9 mouse cellular contexts compared by ENCODE assay signal in the genomic region with DNA sequence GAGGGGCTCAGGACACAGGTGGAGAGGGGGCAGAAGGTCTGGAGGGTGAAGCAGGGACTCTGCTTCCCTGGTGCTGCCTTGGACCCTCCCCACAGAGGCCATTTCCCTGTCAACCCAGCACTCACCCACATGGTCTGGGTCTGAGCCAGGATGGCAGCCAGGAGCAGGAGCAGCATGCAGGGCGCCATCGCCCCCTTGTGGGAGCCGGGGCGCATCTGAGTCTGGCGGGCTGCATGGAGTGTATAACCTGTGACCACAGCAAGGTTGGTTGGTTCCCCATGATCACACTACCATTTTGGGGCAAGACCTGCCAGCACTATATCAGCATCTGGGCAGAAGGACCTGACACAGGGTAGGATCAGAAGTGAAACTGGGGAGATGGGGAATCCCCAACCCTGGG. TPM values are rescaled to one million over a fixed set of nuclear protein-coding genes. Genes with fewer than 3 reads are reported as not detected.
DNase-seq lines count a peak whose midpoint lies in the region; ATAC-seq and TF ChIP-seq lines count a peak whose summit lies in the region.
"Had no signal": no experiment of that assay in that cellular context is flagged by ENCODE, and none has a peak within 500 bp of the region (broad histone marks: within the 10 kb centered on the region; RNA-seq: fewer than 3 reads in every experiment).

No protein-coding gene starts in this region.

- H3K9me3 ChIP-seq in hindbrain, postnatal 0 days (ENCODE audit: low read length), result no peaks in the 10 kb centered on the region
- H3K9me3 ChIP-seq in hindbrain, embryonic 13.5 days, result no peaks in the 10 kb centered on the region
- H3K9me3 ChIP-seq in limb, embryonic 10.5 days (replicated peaks), result no peaks in the 10 kb centered on the region
- H3K9me3 ChIP-seq in forebrain, embryonic 16.5 days (ENCODE audit: control insufficient read depth, low read length), result no peaks in the 10 kb centered on the region

- peak; percentile 59 for TF ChIP-seq CTCF in hindbrain, postnatal 0 days (IDR thresholded peaks at IDR 0.05; ENCODE audit: low read depth)
- peak; percentile 15; the same call in 1 of the 2 replicates for TF ChIP-seq CTCF in testis, adult 2 months (IDR thresholded peaks at IDR 0.05; ENCODE audit: control insufficient read depth, insufficient read depth, insufficient replicate concordance, low read depth, low read length)

- no peak overlapping the region for H3K4me3 ChIP-seq in hindbrain, postnatal 0 days (ENCODE audit: low read length)
- no peak overlapping the region for H3K4me3 ChIP-seq in hindbrain, embryonic 13.5 days
- no peak overlapping the region for H3K4me3 ChIP-seq in testis, adult 2 months (ENCODE audit: control insufficient read depth, low read depth, low read length)
- no peak overlapping the region for H3K4me3 ChIP-seq in limb, embryonic 10.5 days
- H3K4me3 ChIP-seq in forebrain, embryonic 16.5 days (replicated peaks; ENCODE audit: low read length), result no peak overlapping the region

- no peaks in the 10 kb centered on the region for H3K36me3 ChIP-seq in hindbrain, postnatal 0 days (ENCODE audit: insufficient read depth, low read length)
- no peaks in the 10 kb centered on the region for H3K36me3 ChIP-seq in hindbrain, embryonic 13.5 days
- H3K36me3 ChIP-seq in testis, adult 2 months (ENCODE audit: control insufficient read depth, insufficient read depth, low read length), result no peaks in the 10 kb centered on the region
- H3K36me3 ChIP-seq in limb, embryonic 10.5 days, result no peaks in the 10 kb centered on the region
- no peaks in the 10 kb centered on the region for H3K36me3 ChIP-seq in forebrain, embryonic 16.5 days (ENCODE audit: control insufficient read depth, insufficient read depth)

- no peak overlapping the region for H3K9ac ChIP-seq in hindbrain, postnatal 0 days (replicated peaks; ENCODE audit: low read length)
- no peak overlapping the region for H3K9ac ChIP-seq in hindbrain, embryonic 13.5 days
- H3K9ac ChIP-seq in forebrain, embryonic 16.5 days (replicated peaks; ENCODE audit: low read depth, low read length), result no peak overlapping the region

- H3K4me1 ChIP-seq in hindbrain, postnatal 0 days (ENCODE audit: insufficient read depth, low read length), result no peaks in the 10 kb centered on the region
- no peaks in the 10 kb centered on the region for H3K4me1 ChIP-seq in hindbrain, embryonic 13.5 days (replicated peaks)
- H3K4me1 ChIP-seq in testis, adult 2 months (ENCODE audit: control insufficient read depth, insufficient read depth, low read length), result no peaks in the 10 kb centered on the region
- H3K4me1 ChIP-seq in limb, embryonic 10.5 days, result no peaks in the 10 kb centered on the region
- H3K4me1 ChIP-seq in forebrain, embryonic 16.5 days (replicated peaks; ENCODE audit: control insufficient read depth, insufficient read depth, low read length), result no peaks in the 10 kb centered on the region

- ATAC-seq in hindbrain, postnatal 0 days, result no peak
- no peak for ATAC-seq in hindbrain, embryonic 13.5 days (ENCODE audit: low FRiP score)
- no peak for ATAC-seq in monocyte, adult 5-6 weeks (replicated peaks; ENCODE audit: insufficient number of reproducible peaks, low FRiP score, low TSS enrichment, poor library complexity, severe bottlenecking)
- no peak for ATAC-seq in forebrain, embryonic 16.5 days

- no peak overlapping the region for H3K4me2 ChIP-seq in hindbrain, postnatal 0 days (ENCODE audit: low read depth, low read length)
- no peak overlapping the region for H3K4me2 ChIP-seq in hindbrain, embryonic 13.5 days
- no peak overlapping the region for H3K4me2 ChIP-seq in forebrain, embryonic 16.5 days (ENCODE audit: low read length)

- H3K27ac ChIP-seq in hindbrain, postnatal 0 days, result no peak overlapping the region
- H3K27ac ChIP-seq in hindbrain, embryonic 13.5 days, result no peak overlapping the region
- no peak overlapping the region for H3K27ac ChIP-seq in testis, adult 2 months (ENCODE audit: control insufficient read depth, insufficient read depth, low read depth, low read length)
- H3K27ac ChIP-seq in limb, embryonic 10.5 days, result no peak overlapping the region
- no peak overlapping the region for H3K27ac ChIP-seq in forebrain, embryonic 16.5 days (ENCODE audit: low read length)
- H3K27ac ChIP-seq: macrophage had no signal

- 1% methylated on average over 5 of the region's 5 CpGs for WGBS in hindbrain, postnatal 0 days
- 14% methylated on average over 5 of the region's 5 CpGs for WGBS in hindbrain, embryonic 13.5 days
- 12% methylated on average over 5 of the region's 5 CpGs for WGBS in limb, embryonic 10.5 days
- 6% methylated on average over 5 of the region's 5 CpGs for WGBS in forebrain, embryonic 16.5 days

- peak; percentile 27 for DNase-seq in hindbrain, postnatal 0 days (ENCODE audit: low spot score)
- no peak for DNase-seq in testis, postnatal 14 days (ENCODE audit: low spot score)
- peak; percentile 44 for DNase-seq in limb, embryonic 10.5 days (ENCODE audit: low spot score)
- DNase-seq in cerebellum, adult 11 months, result no peak

- no peak for TF ChIP-seq POLR2A in testis, adult 2 months (IDR thresholded peaks at IDR 0.05; ENCODE audit: control insufficient read depth, low read depth, low read length)

- H3K27me3 ChIP-seq in hindbrain, postnatal 0 days (ENCODE audit: insufficient read depth, low read length), result no peaks in the 10 kb centered on the region
- H3K27me3 ChIP-seq in hindbrain, embryonic 13.5 days, result peaks cover 63% of the 10 kb centered on the region
- no peaks in the 10 kb centered on the region for H3K27me3 ChIP-seq in testis, adult 2 months (ENCODE audit: control insufficient read depth, insufficient read depth, low read length)
- peaks cover 72% of the 10 kb centered on the region for H3K27me3 ChIP-seq in limb, embryonic 10.5 days (ENCODE audit: low read depth, poor library complexity, severe bottlenecking)
- 0 out of 2 replicates have a peak, but pooled peaks cover 1% of the 10 kb centered on the region for H3K27me3 ChIP-seq in forebrain, embryonic 16.5 days (replicated peaks; ENCODE audit: control insufficient read depth, insufficient read depth, low read length)

RNA-seq across cellular contexts. Expression of gene H2-T3, which starts 8.2 kb away (rescaled TPM):
- total RNA-seq in hindbrain, postnatal 0 days (2014; rRNA removed), result not detected in 2 replicates
- not detected in 2 replicates for polyA plus RNA-seq in hindbrain, postnatal 0 days (2015; fragmentation: Nextera tagmentation; extraction: Ambion mirVana)
- not detected in 2 replicates for polyA plus RNA-seq in hindbrain, embryonic 13.5 days (2015; fragmentation: Nextera tagmentation; extraction: Ambion mirVana)
- polyA plus RNA-seq in testis, adult 2 months (2012; rRNA removed), result 0.05 TPM in 1 of 2 replicates, not detected in the other
- not detected in 2 replicates for polyA plus RNA-seq in limb, embryonic 10.5 days (2016; fragmentation: Nextera tagmentation; extraction: Ambion mirVana)
- not detected in 3 replicates for total RNA-seq in monocyte, adult 5-6 weeks (2017)
- not detected in 2 replicates for polyA plus RNA-seq in forebrain, embryonic 16.5 days (2015; fragmentation: Nextera tagmentation; extraction: Ambion mirVana)
- polyA plus RNA-seq: macrophage had no signal

RNA-seq across cellular contexts. Expression of gene Gm8909, which starts 30.0 kb away (rescaled TPM):
- not detected in 2 replicates for total RNA-seq in hindbrain, postnatal 0 days (2014; rRNA removed)
- polyA plus RNA-seq in hindbrain, postnatal 0 days (2015; fragmentation: Nextera tagmentation; extraction: Ambion mirVana), result 0.28 and 0.35 TPM in 2 replicates
- not detected in 2 replicates for polyA plus RNA-seq in hindbrain, embryonic 13.5 days (2015; fragmentation: Nextera tagmentation; extraction: Ambion mirVana)
- polyA plus RNA-seq in testis, adult 2 months (2012; rRNA removed), result 0.21 TPM in 1 of 2 replicates, not detected in the other
- not detected in 2 replicates for polyA plus RNA-seq in limb, embryonic 10.5 days (2016; fragmentation: Nextera tagmentation; extraction: Ambion mirVana)
- total RNA-seq in monocyte, adult 5-6 weeks (2017), result 3.5 TPM in 1 of 3 replicates, not detected in the others
- polyA plus RNA-seq in forebrain, embryonic 16.5 days (2015; fragmentation: Nextera tagmentation; extraction: Ambion mirVana), result not detected in 2 replicates
- polyA plus RNA-seq: macrophage had no signal

RNA-seq across cellular contexts. Expression of gene Rpp21, which starts 59.6 kb away (rescaled TPM):
- total RNA-seq in hindbrain, postnatal 0 days (2014; rRNA removed), result 29.8 and 54.6 TPM in 2 replicates
- 154 and 160 TPM in 2 replicates for polyA plus RNA-seq in hindbrain, postnatal 0 days (2015; fragmentation: Nextera tagmentation; extraction: Ambion mirVana)
- 104 and 122 TPM in 2 replicates for polyA plus RNA-seq in hindbrain, embryonic 13.5 days (2015; fragmentation: Nextera tagmentation; extraction: Ambion mirVana)
- 82.5 and 90.8 TPM in 2 replicates for polyA plus RNA-seq in testis, adult 2 months (2012; rRNA removed)
- 82.4 and 96.0 TPM in 2 replicates for polyA plus RNA-seq in limb, embryonic 10.5 days (2016; fragmentation: Nextera tagmentation; extraction: Ambion mirVana)
- total RNA-seq in monocyte, adult 5-6 weeks (2017), result 51.0 to 53.1 TPM (median 52.6 TPM) in 3 replicates
- 84.8 and 99.7 TPM in 2 replicates for polyA plus RNA-seq in forebrain, embryonic 16.5 days (2015; fragmentation: Nextera tagmentation; extraction: Ambion mirVana)

Comparison
In these comparisons a context has a peak if more than half of its experiments do, and no peak if none do; other contexts are left out.
1. DNase-seq: peak in hindbrain, postnatal 0 days (single experiment) and limb, embryonic 10.5 days (single experiment); none in testis, postnatal 14 days (single experiment) and cerebellum, adult 11 months (single experiment).